ENCODE assay signal across 9 mouse cellular contexts in the genomic region with DNA sequence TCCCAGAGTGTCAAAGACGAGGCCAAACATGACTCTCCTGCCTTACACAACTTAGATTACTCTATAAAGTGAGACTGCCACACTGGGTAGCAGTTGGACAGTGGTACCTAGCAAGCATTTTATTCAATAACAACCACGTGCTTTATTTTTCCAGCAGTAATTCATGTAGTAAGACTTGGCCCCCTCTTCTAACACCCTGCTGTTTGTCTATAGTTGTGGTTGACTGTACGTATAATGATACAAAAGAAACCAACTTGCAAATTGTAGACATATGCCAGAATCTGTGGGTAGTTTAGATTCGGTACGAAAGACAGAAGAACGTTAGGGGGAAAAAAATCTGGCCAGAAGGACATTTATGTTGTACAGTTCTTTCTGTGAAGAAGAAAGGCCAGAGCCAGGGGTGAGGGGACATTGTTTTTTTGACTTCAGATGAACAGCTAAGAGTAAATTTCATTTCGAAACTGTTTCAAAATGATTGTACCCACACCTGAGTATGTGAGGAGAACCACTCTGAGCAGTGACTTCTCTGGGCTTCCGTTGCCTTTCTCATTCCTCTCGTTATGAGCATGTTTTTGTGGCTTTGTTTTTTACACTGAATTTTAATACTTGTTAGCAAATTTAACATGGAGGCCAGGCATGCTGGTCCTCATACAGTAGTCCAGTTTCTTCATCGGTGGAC.
DNase-seq lines count a peak whose midpoint lies in the region; ATAC-seq lines count a peak whose summit lies in the region.
"Had no signal": no experiment of that assay in that cellular context is flagged by ENCODE, and none has a peak within 500 bp of the region (broad histone marks: within the 10 kb centered on the region; RNA-seq: fewer than 3 reads in every experiment).

No protein-coding gene starts in this region.

- 87% methylated on average over 10 of the region's 10 CpGs for WGBS in hindbrain, embryonic 10.5 days
- 77% methylated on average over 10 of the region's 10 CpGs for WGBS in hindbrain, embryonic 16.5 days
- 82% methylated on average over 10 of the region's 10 CpGs for WGBS in midbrain, embryonic 15.5 days
- 88% methylated on average over 10 of the region's 10 CpGs for WGBS in midbrain, embryonic 11.5 days
- 69% methylated on average over 10 of the region's 10 CpGs for WGBS in limb, embryonic 11.5 days

- H3K9me3 ChIP-seq in hindbrain, embryonic 10.5 days, result no peaks in the 10 kb centered on the region
- H3K9me3 ChIP-seq in hindbrain, embryonic 16.5 days (ENCODE audit: control insufficient read depth, low read length), result no peaks in the 10 kb centered on the region
- no peaks in the 10 kb centered on the region for H3K9me3 ChIP-seq in midbrain, embryonic 15.5 days
- H3K9me3 ChIP-seq in midbrain, embryonic 11.5 days (ENCODE audit: control insufficient read depth, low read length), result no peaks in the 10 kb centered on the region
- no peaks in the 10 kb centered on the region for H3K9me3 ChIP-seq in limb, embryonic 11.5 days (ENCODE audit: control insufficient read depth, low read length)

- no peak overlapping the region for H3K4me2 ChIP-seq in hindbrain, embryonic 16.5 days (ENCODE audit: low read length)
- 0 out of 2 replicates have a peak overlapping the region, but pooled peaks have one; percentile 10 for H3K4me2 ChIP-seq in midbrain, embryonic 15.5 days
- no peak overlapping the region for H3K4me2 ChIP-seq in midbrain, embryonic 11.5 days
- H3K4me2 ChIP-seq in limb, embryonic 11.5 days (ENCODE audit: low read depth, severe bottlenecking), result peak overlapping the region; percentile 22

- H3K4me1 ChIP-seq in hindbrain, embryonic 10.5 days (replicated peaks), result peaks cover 47% of the 10 kb centered on the region
- H3K4me1 ChIP-seq in hindbrain, embryonic 16.5 days (ENCODE audit: control insufficient read depth, insufficient read depth, low read depth, low read length), result peaks cover 20% of the 10 kb centered on the region
- peaks cover 26% of the 10 kb centered on the region for H3K4me1 ChIP-seq in midbrain, embryonic 15.5 days
- peaks cover 34% of the 10 kb centered on the region for H3K4me1 ChIP-seq in midbrain, embryonic 11.5 days (ENCODE audit: control insufficient read depth, insufficient read depth, low read length)
- H3K4me1 ChIP-seq in limb, embryonic 11.5 days (ENCODE audit: control insufficient read depth, insufficient read depth, low read length), result peaks cover 57% of the 10 kb centered on the region

- H3K36me3 ChIP-seq in hindbrain, embryonic 10.5 days, result no peaks in the 10 kb centered on the region
- H3K36me3 ChIP-seq in hindbrain, embryonic 16.5 days (ENCODE audit: control insufficient read depth, insufficient read depth, low read length), result no peaks in the 10 kb centered on the region
- H3K36me3 ChIP-seq in midbrain, embryonic 15.5 days (replicated peaks), result no peaks in the 10 kb centered on the region
- no peaks in the 10 kb centered on the region for H3K36me3 ChIP-seq in midbrain, embryonic 11.5 days (ENCODE audit: control insufficient read depth, insufficient read depth, low read length)
- no peaks in the 10 kb centered on the region for H3K36me3 ChIP-seq in limb, embryonic 11.5 days (ENCODE audit: control insufficient read depth, insufficient read depth, low read length)

- no peak for DNase-seq in hindbrain, embryonic 10.5 days (ENCODE audit: low spot score)
- DNase-seq in midbrain, embryonic 11.5 days (ENCODE audit: low spot score, missing footprints), result no peak
- no peak for DNase-seq in limb, embryonic 11.5 days (ENCODE audit: low spot score)
- no peak for DNase-seq in cerebellum, postnatal 36 days
- DNase-seq in natural killer cell, adult 2 months (ENCODE audit: low spot score in 2 of 2), result no peak
- DNase-seq in embryo, embryonic 9.5 days (ENCODE audit: extremely low spot score), result no peak

- no peak overlapping the region for H3K9ac ChIP-seq in hindbrain, embryonic 16.5 days (ENCODE audit: low read depth, low read length)
- no peak overlapping the region for H3K9ac ChIP-seq in midbrain, embryonic 15.5 days
- H3K9ac ChIP-seq in midbrain, embryonic 11.5 days (ENCODE audit: low read length), result no peak overlapping the region
- no peak overlapping the region for H3K9ac ChIP-seq in limb, embryonic 11.5 days (ENCODE audit: low read length)

- no peak overlapping the region for H3K27ac ChIP-seq in hindbrain, embryonic 10.5 days
- H3K27ac ChIP-seq in hindbrain, embryonic 16.5 days (ENCODE audit: low read depth, low read length), result no peak overlapping the region
- no peak overlapping the region for H3K27ac ChIP-seq in midbrain, embryonic 15.5 days
- no peak overlapping the region for H3K27ac ChIP-seq in midbrain, embryonic 11.5 days (ENCODE audit: low read depth, low read length)
- no peak overlapping the region for H3K27ac ChIP-seq in limb, embryonic 11.5 days (replicated peaks; ENCODE audit: low read depth, low read length)
- H3K27ac ChIP-seq: macrophage had no signal

- H3K27me3 ChIP-seq in hindbrain, embryonic 10.5 days (ENCODE audit: insufficient read depth, poor library complexity, severe bottlenecking), result peaks cover 78% of the 10 kb centered on the region
- H3K27me3 ChIP-seq in hindbrain, embryonic 16.5 days (replicated peaks; ENCODE audit: control insufficient read depth, insufficient read depth, low read length), result peaks cover 9% of the 10 kb centered on the region
- peaks cover 11% of the 10 kb centered on the region; the same call in 1 of the 2 replicates for H3K27me3 ChIP-seq in midbrain, embryonic 15.5 days (replicated peaks)
- H3K27me3 ChIP-seq in midbrain, embryonic 11.5 days (ENCODE audit: control insufficient read depth, insufficient read depth, low read length), result peaks cover 8% of the 10 kb centered on the region; the same call in 1 of the 2 replicates
- H3K27me3 ChIP-seq in limb, embryonic 11.5 days (ENCODE audit: control insufficient read depth, insufficient read depth, low read length), result no peaks in the 10 kb centered on the region

- ATAC-seq in hindbrain, embryonic 16.5 days, result no peak
- ATAC-seq in midbrain, embryonic 15.5 days (replicated peaks), result no peak
- no peak for ATAC-seq in midbrain, embryonic 11.5 days (ENCODE audit: low FRiP score)
- no peak for ATAC-seq in limb, embryonic 11.5 days (ENCODE audit: insufficient number of reproducible peaks, low FRiP score, low TSS enrichment, low read depth)

- H3K4me3 ChIP-seq in hindbrain, embryonic 10.5 days, result peak overlapping the region; percentile 57; the same call in 1 of the 2 replicates
- H3K4me3 ChIP-seq in hindbrain, embryonic 16.5 days (ENCODE audit: low read length), result no peak overlapping the region
- no peak overlapping the region for H3K4me3 ChIP-seq in midbrain, embryonic 15.5 days
- H3K4me3 ChIP-seq in midbrain, embryonic 11.5 days (ENCODE audit: low read depth, low read length), result no peak overlapping the region
- H3K4me3 ChIP-seq in limb, embryonic 11.5 days (ENCODE audit: low read depth, low read length), result peak overlapping the region; percentile 9; the same call in 1 of the 2 replicates

Comparison
In these comparisons a context has a peak if more than half of its experiments do, and no peak if none do; other contexts are left out.
1. H3K4me3 ChIP-seq: peak in hindbrain, embryonic 10.5 days (single experiment) and limb, embryonic 11.5 days (single experiment); none in hindbrain, embryonic 16.5 days (single experiment), midbrain, embryonic 15.5 days (single experiment) and midbrain, embryonic 11.5 days (single experiment).
2. H3K4me2 ChIP-seq: peak in midbrain, embryonic 15.5 days (single experiment) and limb, embryonic 11.5 days (single experiment); none in hindbrain, embryonic 16.5 days (single experiment) and midbrain, embryonic 11.5 days (single experiment).